Comparison of ENCODE assay signal across 8 mouse cellular contexts in genomic region chr12:12264151-12264550, GRCm38 (mm10). TPM values are rescaled to one million over a fixed set of nuclear protein-coding genes. Genes with fewer than 3 reads are reported as not detected.
A peak's percentile ranks its signal among the peaks of the same experiment; 100 is the strongest.
DNase-seq lines count a peak whose midpoint lies in the region; ATAC-seq lines count a peak whose summit lies in the region.

No protein-coding gene starts in this region.

- H3K36me3 ChIP-seq in heart, embryonic 13.5 days = no peaks in the 10 kb centered on the region
- no peaks in the 10 kb centered on the region for H3K36me3 ChIP-seq in midbrain, embryonic 16.5 days (ENCODE audit: control insufficient read depth, insufficient read depth, low read length)

- no peak for ATAC-seq in heart, embryonic 13.5 days (ENCODE audit: extremely low read depth, insufficient number of reproducible peaks, low FRiP score, low TSS enrichment)
- peak; percentile 65 for ATAC-seq in activated CD4-positive, CD25-positive, alpha-beta regulatory T cell, adult 4 months
- no peak for ATAC-seq in midbrain, embryonic 16.5 days

- no peaks in the 10 kb centered on the region for H3K27me3 ChIP-seq in heart, embryonic 13.5 days (replicated peaks)
- no peaks in the 10 kb centered on the region for H3K27me3 ChIP-seq in midbrain, embryonic 16.5 days (ENCODE audit: control insufficient read depth, insufficient read depth, low read depth, low read length)

- peak overlapping the region; percentile 83 for H3K4me3 ChIP-seq in heart, embryonic 13.5 days
- peak overlapping the region; percentile 77 for H3K4me3 ChIP-seq in midbrain, embryonic 16.5 days (ENCODE audit: low read depth, low read length)

- H3K4me2 ChIP-seq in heart, embryonic 13.5 days = peak overlapping the region; percentile 85
- H3K4me2 ChIP-seq in midbrain, embryonic 16.5 days (ENCODE audit: low read length) = peak overlapping the region; percentile 85

- peak overlapping the region; percentile 81 for H3K27ac ChIP-seq in heart, embryonic 13.5 days (replicated peaks)
- H3K27ac ChIP-seq in midbrain, embryonic 16.5 days (ENCODE audit: low read length) = no peak overlapping the region; the same call in 1 of the 2 replicates

- peak overlapping the region; percentile 95 for H3K9ac ChIP-seq in heart, embryonic 13.5 days
- peak overlapping the region; percentile 45; the same call in 1 of the 2 replicates for H3K9ac ChIP-seq in midbrain, embryonic 16.5 days (ENCODE audit: low read depth, low read length)

- DNase-seq in heart, postnatal 25 days (ENCODE audit: low spot score) = no peak
- peak; percentile 55 for DNase-seq in induced T-regulatory cell, adult 2 months (ENCODE audit: low read depth)
- DNase-seq in gastrocnemius, adult 8-10 months (ENCODE audit: low spot score in 2 of 2) = no peak
- DNase-seq in layer of hippocampus, adult 11-12 months (ENCODE audit: low spot score) = no peak
- no peak for DNase-seq in left cerebral cortex, postnatal 14 days (ENCODE audit: low spot score in 2 of 2)

- 52% methylated on average over 5 of the region's 5 CpGs for WGBS in heart, embryonic 13.5 days
- 80% methylated on average over 5 of the region's 5 CpGs for WGBS in midbrain, embryonic 16.5 days

- intact Hi-C loops in heart, postnatal 25 days (cut with DNase I) = loop anchor here (5.0 kb wide), 1 partner anchor 38 kb away; no protein-coding TSS in a partner anchor
- intact Hi-C loops in left cerebral cortex, postnatal 14 days (cut with DNase I) = loop anchor here (5.0 kb wide), 3 partner anchors 38 to 87 kb away; no protein-coding TSS in a partner anchor

- H3K9me3 ChIP-seq in heart, embryonic 13.5 days = no peaks in the 10 kb centered on the region
- H3K9me3 ChIP-seq in midbrain, embryonic 16.5 days (replicated peaks; ENCODE audit: control insufficient read depth, low read length, poor library complexity, severe bottlenecking) = no peaks in the 10 kb centered on the region

- H3K4me1 ChIP-seq in heart, embryonic 13.5 days = peaks cover 74% of the 10 kb centered on the region
- H3K4me1 ChIP-seq in midbrain, embryonic 16.5 days (ENCODE audit: control insufficient read depth, insufficient read depth, low read length) = peaks cover 36% of the 10 kb centered on the region

RNA-seq across cellular contexts. Expression of gene Fam49a, which starts 2.2 kb away (rescaled TPM):
- 27.8 and 29.0 TPM in 2 replicates for polyA plus RNA-seq in heart, embryonic 13.5 days (2015; fragmentation: Nextera tagmentation; extraction: Ambion mirVana)
- 1 to 10 TPM; 9.5 to 10.0 TPM for total RNA-seq in heart, postnatal 25 days (2021)
- polyA plus RNA-seq in activated CD4-positive, CD25-positive, alpha-beta regulatory T cell, adult 4 months (2017; shearing (Covaris generic)) = 10 to 100 TPM; 39.5 to 44.9 TPM
- 68.5 and 72.1 TPM in 2 replicates for polyA plus RNA-seq in midbrain, embryonic 16.5 days (2015; fragmentation: Nextera tagmentation; extraction: Ambion mirVana)
- total RNA-seq in gastrocnemius, adult 8-10 months (2022) = 1 to 10 TPM; 1.2 to 3.4 (median 2.4) TPM
- total RNA-seq in left cerebral cortex, postnatal 14 days (2021) = 100 to 1,000 TPM; 287 to 288 TPM

Comparison
In these comparisons a context has a peak if more than half of its experiments do, and no peak if none do; other contexts are left out.
1. RNA of gene Fam49a, which starts 2.2 kb away (total RNA-seq): 287 to 288 TPM in left cerebral cortex, postnatal 14 days; 9.5 to 10.0 TPM in heart, postnatal 25 days and 1.2 to 3.4 TPM in gastrocnemius, adult 8-10 months; every median in the first group is over 10 times any median in the second.